Mouse (Mus musculus): ENCODE measurements around the gene Suox. TPM values are rescaled to one million over a fixed set of nuclear protein-coding genes. Genes with fewer than 3 reads are reported as not detected.

Suox gene
- polyA plus RNA-seq, 1 experiment, result 9.6 TPM

DNA sequence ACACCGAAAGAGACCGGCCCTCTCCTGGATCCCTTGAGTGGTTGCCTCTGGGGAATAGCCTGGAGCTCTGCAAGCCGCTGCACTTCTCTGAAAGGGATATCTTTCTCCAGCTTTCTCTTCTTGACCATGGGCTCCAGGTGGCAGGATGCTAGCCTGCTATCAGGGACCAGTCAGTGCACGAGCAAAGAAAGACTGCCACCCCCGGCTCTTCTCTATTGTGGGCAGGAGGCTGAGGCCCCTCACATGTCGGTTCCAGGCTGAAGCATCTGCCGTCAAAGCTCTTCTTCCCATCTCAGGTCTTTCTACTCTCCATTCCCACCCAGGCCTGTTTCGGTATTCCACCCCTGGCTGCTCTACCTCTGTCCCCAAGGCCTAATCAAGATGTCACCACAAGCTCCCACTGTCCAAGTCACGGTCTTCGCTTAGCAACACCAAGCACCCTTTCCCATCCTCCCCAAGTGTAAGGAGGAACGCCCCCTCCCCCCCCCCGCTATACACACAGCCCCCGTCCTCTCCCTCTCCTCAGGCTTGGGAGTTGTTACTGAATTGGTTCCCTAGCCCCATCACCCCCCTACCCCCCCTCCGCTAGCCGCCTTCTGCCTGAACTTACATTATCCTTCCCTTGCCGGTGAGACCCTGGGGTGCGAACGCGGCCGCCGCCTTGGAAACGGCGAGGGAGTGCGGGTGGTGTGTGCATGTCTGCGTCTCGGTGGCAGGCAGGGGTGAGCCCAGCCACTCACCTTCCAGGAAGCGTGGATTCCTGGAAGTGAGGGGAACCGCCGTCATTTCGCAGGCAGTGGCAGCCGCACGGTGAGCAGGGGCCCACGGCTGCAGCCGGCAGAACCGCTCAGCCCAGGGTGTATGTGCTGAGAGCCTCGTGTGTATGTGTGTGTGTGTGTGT is 28.5 kb downstream of the Suox start, which contains the start of gene Ikzf4:
Gene Ikzf4, minus strand, starts transcription at position 881 of the 901 bp plus-strand sequence.
- Histone ChIP-seq H3K36me3 (ENCODE audit: control insufficient read depth, insufficient read depth) (no peaks in the 10 kb centered on the region), H3K27me3 (ENCODE audit: control insufficient read depth, insufficient read depth, insufficient read length) (peaks cover 3% of the 10 kb centered on the region), H3K79me3 (ENCODE audit: low read depth) (no peaks in the 10 kb centered on the region), H3ac (ENCODE audit: control insufficient read depth, insufficient read length, low read depth) (no peak within 1 kb of the TSS), H3K79me2 (ENCODE audit: control insufficient read depth, insufficient read depth) (no peaks in the 10 kb centered on the region), H3K4me3 (ENCODE audit: insufficient read depth, poor library complexity, severe bottlenecking) (no peak within 1 kb of the TSS)
- TF ChIP-seq FOSL1 (IDR thresholded peaks at IDR 0.05; ENCODE audit: insufficient read depth, low read length, poor library complexity, severe bottlenecking), result no peak
- no peak for TF ChIP-seq CEBPB (IDR thresholded peaks at IDR 0.05; ENCODE audit: low read depth)
- TF ChIP-seq MYOG (IDR thresholded peaks at IDR 0.05; ENCODE audit: control insufficient read depth, extremely low read depth, insufficient read length), result no peak
- TF ChIP-seq MYOD1 (IDR thresholded peaks at IDR 0.05; ENCODE audit: control insufficient read depth, insufficient read length, low read depth), result no peak
- no peak for TF ChIP-seq CTCF (IDR thresholded peaks at IDR 0.05; ENCODE audit: control insufficient read depth, insufficient read depth, insufficient read length)
- TF ChIP-seq USF1 (IDR thresholded peaks at IDR 0.05; ENCODE audit: low read depth), result no peak
- no peak for TF ChIP-seq MAX (IDR thresholded peaks at IDR 0.05)

DNA sequence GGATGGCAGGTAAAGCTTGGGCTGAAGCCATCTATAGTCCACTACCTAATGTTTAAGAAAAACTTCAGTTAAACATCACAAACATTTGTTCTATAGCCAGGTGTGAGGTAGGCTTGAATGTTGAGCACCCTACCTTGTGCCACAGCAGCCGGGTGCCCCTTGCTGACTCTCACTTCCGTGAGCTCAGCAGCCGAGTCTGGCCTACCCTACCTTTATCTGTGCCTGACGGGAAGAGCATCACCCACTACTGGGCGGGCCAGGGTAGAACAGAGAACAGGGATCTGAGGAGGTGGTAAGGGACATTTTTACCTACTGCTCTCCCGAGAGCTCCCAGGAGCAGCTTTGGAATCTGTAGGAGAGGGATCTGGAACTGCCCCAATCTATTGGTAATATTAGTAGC is 31.1 kb downstream of the Suox start:
- H3K27me3 ChIP-seq (ENCODE audit: control insufficient read depth, insufficient read depth, insufficient read length), result peaks cover 3% of the 10 kb centered on the region
- TF ChIP-seq MYOD1 (IDR thresholded peaks at IDR 0.05; ENCODE audit: control insufficient read depth, insufficient read length, low read depth) (no peak), MYOG (IDR thresholded peaks at IDR 0.05; ENCODE audit: control insufficient read depth, extremely low read depth, insufficient read length) (no peak)
- no peaks in the 10 kb centered on the region for H3K36me3 ChIP-seq (ENCODE audit: control insufficient read depth, insufficient read depth)
- no peak overlapping the region for H3K4me3 ChIP-seq (ENCODE audit: insufficient read depth, poor library complexity, severe bottlenecking)
- no peaks in the 10 kb centered on the region for H3K79me3 ChIP-seq (ENCODE audit: low read depth)
- no peak overlapping the region for H3ac ChIP-seq (ENCODE audit: control insufficient read depth, insufficient read length, low read depth)
- no peaks in the 10 kb centered on the region for H3K79me2 ChIP-seq (ENCODE audit: control insufficient read depth, insufficient read depth)

DNA sequence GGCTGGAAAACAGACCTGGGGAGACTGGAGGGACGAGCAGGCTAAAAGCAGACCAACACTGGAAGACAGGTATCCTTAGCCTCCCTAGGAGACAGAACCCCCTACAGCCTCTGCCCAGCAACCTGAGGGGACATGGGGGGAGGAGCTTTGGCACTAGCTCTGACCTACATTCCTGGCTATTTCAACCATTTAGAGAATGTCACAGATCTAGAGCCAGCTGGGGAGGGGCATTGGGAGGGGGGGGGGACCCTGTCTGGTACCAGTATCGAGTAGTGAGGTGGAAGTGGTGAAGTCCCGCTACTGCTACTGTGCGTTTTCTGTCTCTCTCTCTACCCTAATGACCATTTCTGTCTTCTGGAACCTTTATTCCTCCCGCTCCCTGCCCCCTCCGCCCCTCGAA is 32.0 kb downstream of the Suox start:
- Histone ChIP-seq H3ac (ENCODE audit: control insufficient read depth, insufficient read length, low read depth) (no peak overlapping the region), H3K4me3 (ENCODE audit: insufficient read depth, poor library complexity, severe bottlenecking) (no peak overlapping the region), H3K27me3 (ENCODE audit: control insufficient read depth, insufficient read depth, insufficient read length) (peaks cover 3% of the 10 kb centered on the region), H3K79me3 (ENCODE audit: low read depth) (no peaks in the 10 kb centered on the region), H3K79me2 (ENCODE audit: control insufficient read depth, insufficient read depth) (no peaks in the 10 kb centered on the region), H3K36me3 (ENCODE audit: control insufficient read depth, insufficient read depth) (no peaks in the 10 kb centered on the region)
- TF ChIP-seq USF1 (IDR thresholded peaks at IDR 0.05; ENCODE audit: low read depth) (no peak), MYOD1 (IDR thresholded peaks at IDR 0.05; ENCODE audit: control insufficient read depth, insufficient read length, low read depth) (no peak), MYOG (IDR thresholded peaks at IDR 0.05; ENCODE audit: control insufficient read depth, extremely low read depth, insufficient read length) (no peak), MAX (IDR thresholded peaks at IDR 0.05) (no peak)

DNA sequence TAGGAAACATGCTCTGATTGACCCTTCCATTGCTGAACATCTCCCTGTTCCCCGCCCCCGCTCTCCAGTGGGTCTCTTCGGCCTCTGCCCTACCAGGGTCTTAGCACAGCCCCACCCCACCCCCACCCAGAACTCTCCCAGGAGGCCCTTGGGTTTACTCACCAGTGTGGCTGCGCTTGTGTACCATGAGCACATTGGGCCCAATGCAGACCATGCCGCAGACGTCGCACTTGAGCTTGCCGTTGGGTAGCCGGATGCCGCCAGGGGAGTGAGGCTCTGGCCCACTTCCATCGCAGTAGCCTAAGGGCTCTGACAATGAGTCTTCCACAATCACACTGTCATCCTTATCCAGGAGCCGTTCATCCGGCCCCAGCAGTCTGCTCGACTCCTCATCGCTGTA is 33.0 kb downstream of the Suox start:
- Histone ChIP-seq H3K27me3 (ENCODE audit: control insufficient read depth, insufficient read depth, insufficient read length) (peaks cover 4% of the 10 kb centered on the region), H3K36me3 (ENCODE audit: control insufficient read depth, insufficient read depth) (no peaks in the 10 kb centered on the region), H3K79me2 (ENCODE audit: control insufficient read depth, insufficient read depth) (no peaks in the 10 kb centered on the region), H3ac (ENCODE audit: control insufficient read depth, insufficient read length, low read depth) (no peak overlapping the region), H3K79me3 (ENCODE audit: low read depth) (no peaks in the 10 kb centered on the region), H3K4me3 (ENCODE audit: insufficient read depth, poor library complexity, severe bottlenecking) (no peak overlapping the region)
- TF ChIP-seq MYOG (IDR thresholded peaks at IDR 0.05; ENCODE audit: control insufficient read depth, extremely low read depth, insufficient read length), result no peak

DNA sequence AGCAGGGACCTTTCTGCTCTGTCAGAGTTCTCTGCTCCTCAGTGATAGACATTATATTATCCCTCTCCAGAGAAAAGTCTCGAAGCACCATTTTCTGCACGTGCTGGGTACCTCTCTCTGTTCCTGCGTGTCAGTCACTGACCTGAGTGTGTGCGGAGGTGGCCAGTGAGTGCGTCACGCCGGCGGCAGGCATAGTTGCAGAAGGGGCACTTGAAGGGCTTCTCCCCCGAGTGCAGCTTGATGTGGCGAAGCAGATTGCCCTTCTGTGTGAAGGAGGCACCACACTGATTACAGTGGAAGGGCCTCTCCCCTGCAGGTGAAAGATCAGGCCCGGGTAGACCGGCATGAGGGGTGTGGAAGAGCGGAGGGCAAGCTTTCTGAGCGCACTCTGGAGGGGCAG is 33.9 kb downstream of the Suox start:
- H3K36me3 ChIP-seq (ENCODE audit: control insufficient read depth, insufficient read depth), result no peaks in the 10 kb centered on the region
- no peaks in the 10 kb centered on the region for H3K79me2 ChIP-seq (ENCODE audit: control insufficient read depth, insufficient read depth)
- H3ac ChIP-seq (ENCODE audit: control insufficient read depth, insufficient read length, low read depth), result no peak overlapping the region
- H3K4me3 ChIP-seq (ENCODE audit: insufficient read depth, poor library complexity, severe bottlenecking), result no peak overlapping the region
- H3K27me3 ChIP-seq (ENCODE audit: control insufficient read depth, insufficient read depth, insufficient read length), result peaks cover 7% of the 10 kb centered on the region
- no peaks in the 10 kb centered on the region for H3K79me3 ChIP-seq (ENCODE audit: low read depth)
- TF ChIP-seq CEBPB (IDR thresholded peaks at IDR 0.05; ENCODE audit: low read depth) (no peak), CTCF (IDR thresholded peaks at IDR 0.05; ENCODE audit: control insufficient read depth, insufficient read depth, insufficient read length) (no peak), MYOG (IDR thresholded peaks at IDR 0.05; ENCODE audit: control insufficient read depth, extremely low read depth, insufficient read length) (no peak)

DNA sequence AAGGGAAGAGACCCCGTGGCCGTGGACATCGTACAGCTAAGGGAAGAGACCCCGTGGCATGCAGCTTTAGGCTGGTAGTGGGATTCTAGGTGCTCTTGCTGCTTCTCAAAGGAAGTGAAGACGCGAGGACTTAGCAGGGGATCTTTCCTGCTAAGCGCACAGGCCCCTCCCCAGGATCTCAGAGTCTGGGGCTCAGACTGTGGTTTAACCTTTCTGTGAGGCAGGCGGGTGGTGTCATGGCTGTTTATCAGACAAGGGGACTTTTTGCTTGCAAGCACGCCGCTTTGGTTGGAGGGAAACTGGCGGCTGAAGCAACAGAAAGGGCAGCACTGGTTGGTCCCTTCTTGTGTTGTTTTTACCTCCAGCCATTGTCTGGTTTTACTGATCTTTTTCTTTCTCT is 36.9 kb downstream of the Suox start:
- no peak for TF ChIP-seq USF1 (IDR thresholded peaks at IDR 0.05; ENCODE audit: low read depth)
- TF ChIP-seq FOSL1 (IDR thresholded peaks at IDR 0.05; ENCODE audit: insufficient read depth, low read length, poor library complexity, severe bottlenecking), result no peak
- no peak for TF ChIP-seq CEBPB (IDR thresholded peaks at IDR 0.05; ENCODE audit: low read depth)
- no peak for TF ChIP-seq CTCF (IDR thresholded peaks at IDR 0.05; ENCODE audit: control insufficient read depth, insufficient read depth, insufficient read length)
- TF ChIP-seq MYOD1 (IDR thresholded peaks at IDR 0.05; ENCODE audit: control insufficient read depth, insufficient read length, low read depth), result no peak
- TF ChIP-seq MYOG (IDR thresholded peaks at IDR 0.05; ENCODE audit: control insufficient read depth, extremely low read depth, insufficient read length), result no peak
- no peak for TF ChIP-seq MAX (IDR thresholded peaks at IDR 0.05)
- no peak overlapping the region for H3ac ChIP-seq (ENCODE audit: control insufficient read depth, insufficient read length, low read depth)
- no peaks in the 10 kb centered on the region for H3K79me3 ChIP-seq (ENCODE audit: low read depth)
- peaks cover 16% of the 10 kb centered on the region for H3K27me3 ChIP-seq (ENCODE audit: control insufficient read depth, insufficient read depth, insufficient read length)
- H3K36me3 ChIP-seq (ENCODE audit: control insufficient read depth, insufficient read depth), result no peaks in the 10 kb centered on the region
- no peaks in the 10 kb centered on the region for H3K79me2 ChIP-seq (ENCODE audit: control insufficient read depth, insufficient read depth)
- no peak overlapping the region for H3K4me3 ChIP-seq (ENCODE audit: insufficient read depth, poor library complexity, severe bottlenecking)

Measured in C2C12 (cell line).